Mouse (Mus musculus): ENCODE measurements at regions not wholly inside any gene's neighbourhood (a gene's known extent, or its start where the extent isn't known, plus 50 kb on each side); places are given as distances from the start of the nearest gene placed in this dataset.

GRCm38 (mm10) chr8:34476146-34476820 is 364.7 kb upstream of the Gm10131 start:
- Histone ChIP-seq H3K9me3 (replicated peaks; ENCODE audit: insufficient read depth, low read length) (no peaks in the 10 kb centered on the region), H3K79me2 (ENCODE audit: control insufficient read depth, insufficient read depth, low read length, poor library complexity) (no peaks in the 10 kb centered on the region), H3K4me3 (ENCODE audit: control insufficient read depth in 1 of 2, insufficient read depth in 1 of 2, low read depth in 2 of 2, low read length in 2 of 2) (no peak overlapping the region), H3K4me1 (ENCODE audit: control insufficient read depth in 1 of 2, insufficient read depth in 2 of 2, low read length in 2 of 2) (no peaks in the 10 kb centered on the region), H3K9ac (ENCODE audit: control insufficient read depth, low read depth, low read length, poor library complexity, severe bottlenecking) (no peak overlapping the region), H3K27ac (ENCODE audit: control insufficient read depth, low read depth, low read length) (no peak overlapping the region), H3K27me3 (ENCODE audit: control insufficient read depth in 1 of 2, insufficient read depth in 2 of 2, low read length in 2 of 2) (no peaks in the 10 kb centered on the region), H3K36me3 (ENCODE audit: control insufficient read depth in 1 of 2, insufficient read depth in 2 of 2, low read length in 2 of 2) (no peaks in the 10 kb centered on the region)
- TF ChIP-seq CHD2 (IDR thresholded peaks at IDR 0.05; ENCODE audit: low read length) = no peak
- TF ChIP-seq ZNF384 (IDR thresholded peaks at IDR 0.05; ENCODE audit: low read depth, low read length) = no peak
- no peak for TF ChIP-seq POLR2A (IDR thresholded peaks at IDR 0.05; ENCODE audit: control insufficient read depth in 1 of 2, insufficient read depth in 1 of 2, low read depth in 1 of 2, low read length in 2 of 2, poor library complexity in 1 of 2)
- no peak for TF ChIP-seq GABPA (IDR thresholded peaks at IDR 0.05; ENCODE audit: low read depth, low read length)
- no peak for TF ChIP-seq NRF1 (IDR thresholded peaks at IDR 0.05; ENCODE audit: insufficient read depth, low read depth, low read length, poor library complexity, severe bottlenecking)
- TF ChIP-seq TBP (IDR thresholded peaks at IDR 0.05; ENCODE audit: low read depth, low read length) = no peak
- TF ChIP-seq ZMIZ1 (IDR thresholded peaks at IDR 0.05; ENCODE audit: low read depth, low read length) = no peak
- no peak for TF ChIP-seq KAT2A (conservative IDR thresholded peaks at IDR 0.05; ENCODE audit: low read depth, low read length)
- TF ChIP-seq MAFK (IDR thresholded peaks at IDR 0.05; ENCODE audit: borderline replicate concordance, low read depth, low read length) = no peak
- TF ChIP-seq BHLHE40 (IDR thresholded peaks at IDR 0.05; ENCODE audit: borderline replicate concordance, low read depth, low read length) = no peak
- TF ChIP-seq MAX (IDR thresholded peaks at IDR 0.05; ENCODE audit: low read length) = no peak
- no peak for TF ChIP-seq USF1 (IDR thresholded peaks at IDR 0.05; ENCODE audit: low read depth, low read length)
- TF ChIP-seq ZKSCAN1 (IDR thresholded peaks at IDR 0.05; ENCODE audit: low read depth, low read length) = no peak
- no peak for DNase-seq (ENCODE audit: low read depth, low spot score)

GRCm38 (mm10) chr8:34474593-34474992 is 363.1 kb upstream of the Gm10131 start:
- H3K27ac ChIP-seq (ENCODE audit: control insufficient read depth, low read depth, low read length) = no peak overlapping the region
- H3K9me3 ChIP-seq (replicated peaks; ENCODE audit: insufficient read depth, low read length) = no peaks in the 10 kb centered on the region
- TF ChIP-seq MAFK (IDR thresholded peaks at IDR 0.05; ENCODE audit: borderline replicate concordance, low read depth, low read length) (no peak), MAX (IDR thresholded peaks at IDR 0.05; ENCODE audit: low read length) (no peak), E2F4 (IDR thresholded peaks at IDR 0.05; ENCODE audit: borderline replicate concordance, low read depth, low read length) (no peak), JUND (IDR thresholded peaks at IDR 0.05; ENCODE audit: low read depth, low read length) (no peak), TCF12 (IDR thresholded peaks at IDR 0.05; ENCODE audit: low read depth, low read length) (no peak)
- H3K27me3 ChIP-seq (ENCODE audit: control insufficient read depth in 1 of 2, insufficient read depth in 2 of 2, low read length in 2 of 2) = no peaks in the 10 kb centered on the region
- no peaks in the 10 kb centered on the region for H3K4me1 ChIP-seq (ENCODE audit: control insufficient read depth in 1 of 2, insufficient read depth in 2 of 2, low read length in 2 of 2)
- H3K36me3 ChIP-seq (ENCODE audit: control insufficient read depth in 1 of 2, insufficient read depth in 2 of 2, low read length in 2 of 2) = no peaks in the 10 kb centered on the region
- DNase-seq (ENCODE audit: low read depth, low spot score) = no peak
- no peak overlapping the region for H3K9ac ChIP-seq (ENCODE audit: control insufficient read depth, low read depth, low read length, poor library complexity, severe bottlenecking)
- H3K4me3 ChIP-seq (ENCODE audit: control insufficient read depth in 1 of 2, insufficient read depth in 1 of 2, low read depth in 2 of 2, low read length in 2 of 2) = no peak overlapping the region
- H3K79me2 ChIP-seq (ENCODE audit: control insufficient read depth, insufficient read depth, low read length, poor library complexity) = no peaks in the 10 kb centered on the region

All from MEL (cell line).